Mouse (Mus musculus) MEL (cell line): ENCODE data around the gene St7. TPM values are rescaled to one million over a fixed set of nuclear protein-coding genes. Genes with fewer than 3 reads are reported as not detected.

ENCODE experiments used
- DNase-seq: peaks from one replicate; pipeline ENCODE4 v3.0.0; 2011; ENCODE audit warnings: low read depth, low spot score
- H3K27ac ChIP-seq: 2 replicates; pipeline ENCODE4 v1.5.1; 2012; ENCODE audit warnings: low read depth, mild to moderate bottlenecking, control low read depth, low read length, moderate library complexity; ENCODE audit not compliant: control insufficient read depth
- H3K27me3 ChIP-seq, 2 experiments: fragments of 150-350 bp in 1 of 2; sonication (generic) in 1 of 2; 2 replicates each; pipeline ENCODE4 v1.6.1; 2012; ENCODE audit warnings: low read length in 2 of 2, mild to moderate bottlenecking in 2 of 2, improper control_type of control experiment in 1 of 2, moderate library complexity in 1 of 2; ENCODE audit not compliant: insufficient read depth in 2 of 2, control insufficient read depth in 1 of 2
- H3K36me3 ChIP-seq, 2 experiments: 2 replicates each; pipeline ENCODE4 v1.6.1; 2012 to 2014; ENCODE audit warnings: low read length in 2 of 2, improper control_type of control experiment in 1 of 2, inconsistent platforms in 1 of 2, mild to moderate bottlenecking in 1 of 2; ENCODE audit not compliant: insufficient read depth in 2 of 2, control insufficient read depth in 1 of 2
- H3K4me1 ChIP-seq, 2 experiments: fragments of 150-350 bp in 1 of 2; sonication (generic) in 1 of 2; 2 replicates each; pipeline ENCODE4 v1.6.1; 2012; ENCODE audit warnings: low read length in 2 of 2, improper control_type of control experiment in 1 of 2, mild to moderate bottlenecking in 1 of 2; ENCODE audit not compliant: insufficient read depth in 2 of 2, control insufficient read depth in 1 of 2
- H3K4me3 ChIP-seq, 2 experiments: fragments of 150-350 bp in 1 of 2; sonication (generic) in 1 of 2; 2 replicates each; pipeline ENCODE4 v1.5.1; 2012; ENCODE audit warnings: low read depth in 2 of 2, low read length in 2 of 2, mild to moderate bottlenecking in 2 of 2, moderate library complexity in 2 of 2, control low read depth in 1 of 2, improper control_type of control experiment in 1 of 2; ENCODE audit not compliant: control insufficient read depth in 1 of 2, insufficient read depth in 1 of 2
- H3K79me2 ChIP-seq: 2 replicates; pipeline ENCODE4 v1.6.1; 2012; ENCODE audit warnings: mild to moderate bottlenecking, low read length, moderate library complexity; ENCODE audit not compliant: control insufficient read depth, poor library complexity, insufficient read depth
- H3K9ac ChIP-seq: 2 replicates; pipeline ENCODE4 v1.6.1; 2012; ENCODE audit warnings: low read depth, mild to moderate bottlenecking, control low read depth, low read length, moderate library complexity; ENCODE audit not compliant: control insufficient read depth, poor library complexity, severe bottlenecking
- H3K9me3 ChIP-seq: fragments of 150-350 bp; sonication (generic); replicated peaks from 2 replicates; pipeline ENCODE4 v1.6.1; 2012; ENCODE audit warnings: mild to moderate bottlenecking, low read length, improper control_type of control experiment, moderate library complexity; ENCODE audit not compliant: insufficient read depth
- CHD1 ChIP-seq: IDR thresholded peaks from 2 replicates; pipeline ENCODE4 v1.6.1; 2012; ENCODE audit warnings: low read depth, mild to moderate bottlenecking, inconsistent platforms, low read length, improper control_type of control experiment
- CHD2 ChIP-seq: IDR thresholded peaks from 2 replicates; pipeline ENCODE4 v1.6.1; 2011; ENCODE audit warnings: low read length, improper control_type of control experiment
- CTCF ChIP-seq, 3 experiments: IDR thresholded peaks in 2 of 3; conservative IDR thresholded peaks in 1 of 3; 2 replicates each; pipeline ENCODE4 v1.5.1; 2011 to 2012; ENCODE audit warnings: low read length in 3 of 3, low read depth in 2 of 3, mild to moderate bottlenecking in 2 of 3, improper control_type of control experiment in 1 of 3, inconsistent platforms in 1 of 3, mixed read lengths in 1 of 3, moderate library complexity in 1 of 3; ENCODE audit not compliant: control insufficient read depth in 1 of 3, insufficient read depth in 1 of 3, poor library complexity in 1 of 3, severe bottlenecking in 1 of 3
- ELF1 ChIP-seq: IDR thresholded peaks from 2 replicates; pipeline ENCODE4 v1.6.1; 2014; ENCODE audit warnings: low read depth, mild to moderate bottlenecking, inconsistent platforms, low read length, improper control_type of control experiment, moderate library complexity
- EP300 ChIP-seq, 2 experiments: IDR thresholded peaks; 2 replicates each; pipeline ENCODE4 v1.6.1; 2011; ENCODE audit warnings: improper control_type of control experiment in 2 of 2, low read length in 2 of 2, low read depth in 1 of 2, mild to moderate bottlenecking in 1 of 2
- ETS1 ChIP-seq: IDR thresholded peaks from 2 replicates; pipeline ENCODE4 v1.6.1; 2012; ENCODE audit warnings: low read depth, mild to moderate bottlenecking, inconsistent platforms, low read length, improper control_type of control experiment, moderate library complexity
- GABPA ChIP-seq: IDR thresholded peaks from 2 replicates; pipeline ENCODE4 v1.6.1; 2012; ENCODE audit warnings: low read depth, mild to moderate bottlenecking, inconsistent platforms, low read length, improper control_type of control experiment, moderate library complexity
- GATA1 ChIP-seq: IDR thresholded peaks from 2 replicates; pipeline ENCODE4 v1.6.1; 2011; ENCODE audit warnings: low read depth, low read length, improper control_type of control experiment
- JUND ChIP-seq: IDR thresholded peaks from 2 replicates; pipeline ENCODE4 v1.6.1; 2011; ENCODE audit warnings: low read depth, mild to moderate bottlenecking, improper control_type of control experiment, low read length
- KAT2A ChIP-seq: conservative IDR thresholded peaks from 2 replicates; pipeline ENCODE4 v1.6.1; 2012; ENCODE audit warnings: low read depth, low read length, improper control_type of control experiment, inconsistent platforms
- MAX ChIP-seq: IDR thresholded peaks from 2 replicates; pipeline ENCODE4 v1.6.1; 2011; ENCODE audit warnings: low read length, improper control_type of control experiment
- MAZ ChIP-seq: IDR thresholded peaks from 2 replicates; pipeline ENCODE4 v1.6.1; 2012; ENCODE audit warnings: low read depth, mild to moderate bottlenecking, inconsistent platforms, low read length, improper control_type of control experiment
- MEF2A ChIP-seq: IDR thresholded peaks from 2 replicates; pipeline ENCODE4 v1.6.1; 2014; ENCODE audit warnings: low read depth, mild to moderate bottlenecking, inconsistent platforms, low read length, improper control_type of control experiment; ENCODE audit not compliant: poor library complexity, insufficient replicate concordance, severe bottlenecking; ENCODE audit errors: extremely low read depth
- MXI1 ChIP-seq: IDR thresholded peaks from 2 replicates; pipeline ENCODE4 v1.6.1; 2011; ENCODE audit warnings: mild to moderate bottlenecking, low read depth, low read length, improper control_type of control experiment
- NELFE ChIP-seq: IDR thresholded peaks from 2 replicates; pipeline ENCODE4 v1.6.1; 2011; ENCODE audit warnings: low read depth, low read length, improper control_type of control experiment
- POLR2A ChIP-seq, 2 experiments: IDR thresholded peaks; 2 replicates each; pipeline ENCODE4 v1.6.1; 2011 to 2012; ENCODE audit warnings: low read length in 2 of 2, mild to moderate bottlenecking in 2 of 2, control low read depth in 1 of 2, improper control_type of control experiment in 1 of 2, low read depth in 1 of 2, moderate library complexity in 1 of 2; ENCODE audit not compliant: control insufficient read depth in 1 of 2, insufficient read depth in 1 of 2, poor library complexity in 1 of 2
- POLR2AphosphoS2 ChIP-seq: IDR thresholded peaks from 2 replicates; pipeline ENCODE4 v1.6.1; 2011; ENCODE audit warnings: low read length, improper control_type of control experiment
- POLR2AphosphoS5 ChIP-seq: IDR thresholded peaks from 2 replicates; pipeline ENCODE4 v1.6.1; 2012; ENCODE audit warnings: low read depth, borderline replicate concordance, mild to moderate bottlenecking, inconsistent platforms, low read length, moderate library complexity, mixed read lengths
- RCOR1 ChIP-seq: IDR thresholded peaks from 2 replicates; pipeline ENCODE4 v1.6.1; 2012; ENCODE audit warnings: low read depth, mild to moderate bottlenecking, inconsistent platforms, low read length, improper control_type of control experiment
- SIN3A ChIP-seq: IDR thresholded peaks from 2 replicates; pipeline ENCODE4 v1.6.1; 2012; ENCODE audit warnings: low read length, improper control_type of control experiment, inconsistent platforms
- SMC3 ChIP-seq: IDR thresholded peaks from 2 replicates; pipeline ENCODE4 v1.6.1; 2011; ENCODE audit warnings: low read depth, low read length, improper control_type of control experiment
- TAL1 ChIP-seq: IDR thresholded peaks from 2 replicates; pipeline ENCODE4 v1.6.1; 2012; ENCODE audit warnings: mild to moderate bottlenecking, inconsistent platforms, low read length, moderate library complexity, mixed read lengths
- TCF12 ChIP-seq: IDR thresholded peaks from 2 replicates; pipeline ENCODE4 v1.6.1; 2014; ENCODE audit warnings: low read depth, mild to moderate bottlenecking, inconsistent platforms, low read length, improper control_type of control experiment, moderate library complexity
- UBTF ChIP-seq: IDR thresholded peaks from 2 replicates; pipeline ENCODE4 v1.6.1; 2012; ENCODE audit warnings: low read depth, mild to moderate bottlenecking, inconsistent platforms, low read length, improper control_type of control experiment, moderate library complexity, borderline replicate concordance; ENCODE audit not compliant: insufficient read depth
- USF1 ChIP-seq: IDR thresholded peaks from 2 replicates; pipeline ENCODE4 v1.6.1; 2014; ENCODE audit warnings: low read depth, mild to moderate bottlenecking, inconsistent platforms, low read length, improper control_type of control experiment, moderate library complexity
- USF2 ChIP-seq, 2 experiments: IDR thresholded peaks; 2 replicates each; pipeline ENCODE4 v1.6.1; 2011 to 2012; ENCODE audit warnings: improper control_type of control experiment in 2 of 2, low read length in 2 of 2, borderline replicate concordance in 1 of 2, inconsistent platforms in 1 of 2, low read depth in 1 of 2, mild to moderate bottlenecking in 1 of 2; ENCODE audit not compliant: insufficient read depth in 1 of 2
- ZC3H11A ChIP-seq: IDR thresholded peaks from 2 replicates; pipeline ENCODE4 v1.6.1; 2012; ENCODE audit warnings: low read depth, mild to moderate bottlenecking, inconsistent platforms, low read length, improper control_type of control experiment
- polyA plus RNA-seq, 2 experiments: library from polyadenylated mRNA; stranded (reverse) in 1 of 2; unstranded in 1 of 2; fragments of >175 nt in 1 of 2; fragments of >200 nt in 1 of 2; gene quantifications; 2 replicates each; pipeline versions ENCODE4 v1.2.1 to v1.2.4; 2012; ENCODE audit warnings: low replicate concordance in 2 of 2, low read depth in 1 of 2; ENCODE audit not compliant: insufficient read length in 2 of 2, insufficient read depth in 1 of 2, missing spikeins in 1 of 2
- total RNA-seq: library from RNA; depleted of rRNA; stranded (reverse); fragments of 300-350 nt; gene quantifications from 2 replicates; pipeline ENCODE4 v1.2.3, GENCODE M21; 2012

The St7 gene
- total and polyA plus RNA-seq, 3 experiments = 34.4 to 48.5 TPM; not detected in 1

DNA sequence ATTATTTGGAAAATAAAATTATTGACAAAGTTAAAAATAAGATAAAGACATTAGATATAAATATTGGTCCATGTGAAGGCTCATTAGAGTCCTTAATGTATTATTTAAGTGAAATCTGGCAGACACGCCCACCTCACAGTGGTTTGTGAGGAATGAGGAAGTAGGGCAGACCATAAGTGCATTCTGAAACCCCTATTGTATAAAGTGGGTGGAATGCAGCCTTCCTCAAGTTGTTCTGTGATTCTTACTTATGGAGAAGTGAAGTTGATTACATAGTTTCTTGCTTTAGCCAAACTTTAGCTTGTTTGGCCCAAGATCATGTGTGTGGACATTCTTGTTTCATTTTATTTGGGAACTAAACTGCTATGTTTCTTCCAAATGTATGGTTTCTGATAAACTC is 144.9 kb downstream of the St7 start:
- no peaks in the 10 kb centered on the region for H3K27me3 ChIP-seq
- peaks cover 2 to 5% of the 10 kb centered on the region in 2 experiments for H3K36me3 ChIP-seq
- H3K4me1 ChIP-seq = peaks cover 0 to 4% of the 10 kb centered on the region in 2 experiments; a peak in 2 of 4 replicates
- no peak overlapping the region for H3K9ac ChIP-seq
- no peaks in the 10 kb centered on the region for H3K9me3 ChIP-seq
- peak; percentile 85 for DNase-seq
- no peak for TF ChIP-seq ETS1
- no peak for TF ChIP-seq POLR2AphosphoS2
- no peak for TF ChIP-seq JUND
- TF ChIP-seq KAT2A = no peak
- peak; percentile 30; the same call in 1 of the 2 replicates for TF ChIP-seq SMC3
- TF ChIP-seq POLR2AphosphoS5 = no peak
- TF ChIP-seq USF1 = no peak
- no peak for TF ChIP-seq CHD1
- TF ChIP-seq UBTF = no peak
- TF ChIP-seq SIN3A = peak; percentile 46; the same call in 1 of the 2 replicates
- TF ChIP-seq CHD2 = no peak
- TF ChIP-seq POLR2A (IDR thresholded peaks at IDR 0.05; ENCODE audit: control insufficient read depth in 1 of 2, insufficient read depth in 1 of 2, low read depth in 1 of 2, low read length in 2 of 2, poor library complexity in 1 of 2) = no peak
- TF ChIP-seq RCOR1 = peak; percentile 77
- no peak for TF ChIP-seq NELFE
- TF ChIP-seq GABPA = no peak
- TF ChIP-seq TCF12 = no peak
- peak; percentile 34; the same call in 1 of the 2 replicates for TF ChIP-seq MAX
- TF ChIP-seq ZC3H11A = peak; percentile 6; the same call in 1 of the 2 replicates
- no peak for TF ChIP-seq MEF2A
- peak; percentile 74; the same call in 1 of the 2 replicates for TF ChIP-seq ELF1
- TF ChIP-seq USF2 (IDR thresholded peaks at IDR 0.05; ENCODE audit: borderline replicate concordance in 1 of 2, insufficient read depth in 1 of 2, low read depth in 1 of 2, low read length in 2 of 2) = no peak
- TF ChIP-seq CTCF (IDR thresholded peaks at IDR 0.05 in 2 of 3, conservative IDR thresholded peaks at IDR 0.05 in 1 of 3; ENCODE audit: control insufficient read depth in 1 of 3, insufficient read depth in 1 of 3, low read depth in 2 of 3, low read length in 3 of 3, poor library complexity in 1 of 3, severe bottlenecking in 1 of 3) = no peak
- TF ChIP-seq EP300 (IDR thresholded peaks at IDR 0.05; ENCODE audit: low read depth in 1 of 2, low read length in 2 of 2) = 0 out of 4 replicates have a peak, but pooled peaks of 1 of the 2 experiments have one; percentile 7
- no peak for TF ChIP-seq TAL1
- TF ChIP-seq MXI1 = peak; percentile 61
- TF ChIP-seq GATA1 = no peak
- no peak for TF ChIP-seq MAZ
- H3K79me2 ChIP-seq = no peaks in the 10 kb centered on the region
- no peak overlapping the region for H3K4me3 ChIP-seq
- no peak overlapping the region for H3K27ac ChIP-seq
